Mouse (Mus musculus): ENCODE measurements around the gene Gba.
A peak's percentile ranks its signal among the peaks of the same experiment; 100 is the strongest.
"Not testable (repeated sequence)": the region's sequence is repeated elsewhere in the genome, so short reads cannot be mapped to it uniquely, and the experiment has no call there.

Gba gene

GRCm38 (mm10) chr3:89214681-89215411 is 12.1 kb downstream of the Gba start, which contains the start of gene Thbs3:
Gene Thbs3, plus strand, starts transcription at chr3:89215180.
- no peak for DNase-seq (ENCODE audit: low read depth, low spot score)

DNA sequence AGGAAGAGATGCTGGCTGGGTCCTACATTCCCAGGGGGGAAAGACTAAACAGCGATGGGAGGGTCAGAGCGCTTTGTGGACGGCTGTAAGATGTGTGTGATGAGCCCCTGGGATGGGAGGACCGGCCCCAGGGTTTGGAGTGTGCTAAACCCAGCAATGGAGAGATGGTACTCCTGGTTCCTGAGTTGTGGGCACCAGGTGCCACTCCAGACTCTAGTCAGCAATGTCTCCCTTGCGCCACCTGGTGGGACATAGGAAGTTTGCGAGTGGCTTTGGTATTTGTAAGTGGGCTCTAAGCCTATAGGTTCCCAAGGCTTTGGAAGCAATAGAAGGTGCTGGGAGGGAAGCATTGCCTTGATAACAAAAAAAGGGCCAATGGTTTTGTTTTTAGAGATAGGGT is 13.1 kb downstream of the Gba start:
- DNase-seq (ENCODE audit: low read depth, low spot score), result peak; percentile 68

DNA sequence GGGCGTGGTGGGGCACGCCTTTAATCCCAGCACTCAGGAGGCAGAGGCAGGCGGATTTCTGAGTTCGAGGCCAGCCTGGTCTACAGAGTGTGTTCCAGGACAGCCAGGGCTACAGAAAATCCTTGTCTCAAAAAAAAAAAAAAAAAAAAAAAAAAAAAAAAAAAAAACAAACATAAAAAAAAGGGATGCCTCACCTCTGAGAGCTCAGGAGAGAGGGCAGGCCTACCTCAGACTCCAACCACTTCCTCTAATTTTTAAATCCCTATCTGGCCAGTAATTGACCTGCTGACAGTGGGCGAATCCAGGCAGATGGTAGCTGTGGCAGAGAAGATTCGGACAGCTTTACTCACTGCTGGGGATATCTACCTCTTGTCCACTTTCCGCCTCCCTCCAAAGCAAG is 13.7 kb downstream of the Gba start:
- DNase-seq (ENCODE audit: low read depth, low spot score), result not testable (repeated sequence)

- no peak for DNase-seq (ENCODE audit: low read depth, low spot score)
Observed at GRCm38 (mm10) chr3:89218271-89218670, 15.5 kb downstream of the Gba start.

- no peak for DNase-seq (ENCODE audit: low read depth, low spot score)
Observed at GRCm38 (mm10) chr3:89219546-89219945, 16.8 kb downstream of the Gba start.

- no peak for DNase-seq (ENCODE audit: low read depth, low spot score)
Observed at GRCm38 (mm10) chr3:89221167-89221566, 18.4 kb downstream of the Gba start.

DNA sequence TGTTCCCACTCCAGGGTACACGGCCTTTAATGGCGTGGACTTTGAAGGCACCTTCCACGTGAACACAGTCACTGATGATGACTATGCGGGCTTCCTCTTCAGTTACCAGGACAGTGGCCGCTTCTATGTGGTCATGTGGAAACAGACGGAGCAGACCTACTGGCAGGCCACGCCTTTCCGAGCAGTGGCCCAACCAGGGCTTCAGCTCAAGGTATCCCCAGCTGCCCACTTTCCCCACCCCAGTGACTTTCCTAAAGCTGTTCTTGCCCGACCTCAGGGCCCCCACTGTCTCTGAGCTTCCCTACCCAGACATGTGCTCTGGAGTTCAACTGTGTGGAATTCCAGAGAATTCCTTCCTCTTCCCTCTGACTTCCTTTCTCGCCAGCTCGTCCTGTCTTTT is 22.1 kb downstream of the Gba start:
- no peak for DNase-seq (ENCODE audit: low read depth, low spot score)

DNA sequence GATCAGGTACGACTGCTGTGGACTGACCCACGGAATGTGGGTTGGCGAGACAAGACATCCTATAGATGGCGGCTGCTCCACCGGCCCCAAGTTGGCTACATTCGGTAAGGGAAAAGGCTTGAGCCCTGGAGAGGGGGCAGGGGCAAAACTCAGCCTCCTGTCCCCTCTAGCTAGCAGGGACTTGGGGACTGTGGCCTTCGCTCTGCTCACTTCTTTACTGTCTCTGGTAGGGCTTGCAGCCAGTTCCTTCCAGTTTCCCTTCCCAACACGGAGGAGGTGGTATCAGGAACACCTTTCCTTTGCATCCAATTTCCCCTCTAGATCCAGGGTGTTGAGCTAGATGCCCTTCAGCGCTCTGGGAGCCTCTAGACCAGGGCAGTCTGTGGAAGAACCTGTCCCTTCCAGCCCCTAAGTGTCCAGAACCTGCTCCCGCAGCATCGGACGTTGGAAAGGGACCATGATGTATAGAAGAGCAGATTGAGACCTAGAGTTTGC is 22.6 kb downstream of the Gba start:
- no peak for DNase-seq (ENCODE audit: low read depth, low spot score)

DNA sequence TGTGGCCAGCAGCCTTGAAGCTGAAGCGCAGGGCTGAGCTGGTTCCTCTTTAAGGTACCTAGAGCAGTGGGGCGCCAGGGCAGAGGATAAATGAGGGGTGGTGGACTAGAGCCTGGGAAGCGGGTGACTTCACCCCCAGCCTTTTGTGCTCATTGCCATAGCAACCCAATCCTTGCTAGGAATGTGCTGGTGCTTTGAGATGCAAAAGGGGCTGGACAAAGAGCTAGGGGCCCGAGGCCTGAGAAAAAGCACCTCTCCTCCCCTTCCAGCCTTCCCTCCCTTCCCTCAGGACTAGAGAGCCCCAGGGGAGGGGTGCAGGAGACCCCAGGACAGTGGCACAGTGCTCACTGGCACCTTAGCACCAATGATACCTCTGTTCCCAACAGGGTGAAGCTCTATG is 23.2 kb downstream of the Gba start:
- DNase-seq (ENCODE audit: low read depth, low spot score), result no peak

- no peak for DNase-seq (ENCODE audit: low read depth, low spot score)
Observed at GRCm38 (mm10) chr3:89226361-89226760, 23.6 kb downstream of the Gba start.

DNA sequence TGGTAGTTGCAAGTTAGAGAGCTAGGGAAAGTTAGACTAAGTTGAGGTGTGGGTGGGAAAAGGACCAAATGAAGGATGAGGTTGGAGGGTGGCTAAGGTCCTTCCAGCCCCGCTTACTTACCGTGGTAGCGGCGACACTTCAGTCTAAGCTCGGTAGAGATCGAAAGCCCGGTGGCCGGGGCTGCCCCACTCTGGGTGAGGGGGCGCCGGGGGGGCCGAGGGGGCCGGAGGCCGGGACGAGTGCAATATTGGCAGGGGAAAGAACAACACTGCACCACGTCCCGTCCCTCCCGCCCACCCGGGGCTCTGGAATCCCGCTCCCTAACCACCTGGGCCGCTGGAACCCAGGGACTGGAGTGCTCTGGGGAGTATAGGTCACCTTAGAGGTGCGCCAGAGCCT is 24.2 kb downstream of the Gba start, which contains the start of gene Mtx1:
Mtx1 (minus strand) TSS at position 189 of the 400 bp plus-strand sequence.
- no peak for DNase-seq (ENCODE audit: low read depth, low spot score)

DNA sequence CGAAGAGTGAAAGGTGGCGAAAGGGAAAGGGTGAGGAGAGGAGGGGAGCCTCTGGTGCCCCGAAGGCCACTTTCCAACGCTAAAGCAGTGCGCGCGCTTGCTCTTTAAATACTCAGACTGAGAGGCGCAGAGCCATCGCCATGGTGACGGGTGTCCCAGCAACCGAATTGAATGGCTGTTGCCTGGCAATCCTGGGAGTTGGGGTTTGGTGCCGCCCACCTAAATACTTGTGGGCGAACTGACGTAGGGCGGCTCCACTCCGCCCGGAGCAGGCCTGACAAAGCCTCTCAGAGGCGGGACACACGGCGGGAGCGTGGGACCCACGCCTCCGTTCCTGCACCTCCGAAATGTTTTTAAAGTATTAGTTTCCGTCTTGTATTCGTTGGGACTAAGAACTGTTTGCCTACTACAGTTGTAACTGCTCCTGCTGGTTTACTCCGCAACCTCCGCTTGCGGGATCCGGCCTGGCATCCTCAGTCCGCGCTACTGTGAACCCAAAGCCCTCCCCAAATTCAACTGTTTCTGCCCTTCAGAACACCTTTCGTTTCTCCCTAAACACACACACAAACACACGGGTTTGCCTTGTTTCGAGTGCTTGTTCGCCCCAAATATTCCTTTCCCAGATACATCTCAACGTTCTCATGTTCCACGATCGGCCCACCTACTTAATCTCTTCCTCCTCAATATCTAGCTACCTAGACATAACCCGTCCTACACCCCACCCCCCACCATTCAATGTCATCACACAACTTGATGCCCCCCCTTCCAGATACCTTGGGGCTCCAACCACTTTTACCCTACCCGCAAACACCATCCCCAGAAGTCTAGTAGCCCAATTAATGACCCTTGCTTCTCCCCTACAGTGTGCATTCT is 24.8 kb downstream of the Gba start:
- peak; percentile 93 for DNase-seq (ENCODE audit: low read depth, low spot score)

DNA sequence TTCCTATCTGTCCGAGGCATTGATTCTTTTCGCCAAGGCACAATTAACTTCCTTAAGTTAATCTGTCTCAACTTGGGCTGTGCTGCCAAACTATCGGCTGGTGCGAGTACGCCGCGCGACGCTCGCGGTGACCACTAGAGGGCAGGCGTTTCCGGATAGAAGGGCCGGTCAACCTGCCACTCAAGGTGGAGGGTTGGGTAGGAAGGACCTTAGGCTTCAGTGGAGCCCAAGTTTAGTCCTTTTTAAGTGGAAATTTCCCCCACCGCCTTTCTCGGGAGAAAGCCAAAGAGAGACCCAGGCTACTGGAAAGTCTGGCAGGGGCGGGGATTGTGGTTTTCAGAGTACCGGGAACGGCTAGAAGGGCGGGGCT is 25.4 kb downstream of the Gba start:
- no peak for DNase-seq (ENCODE audit: low read depth, low spot score)

DNA sequence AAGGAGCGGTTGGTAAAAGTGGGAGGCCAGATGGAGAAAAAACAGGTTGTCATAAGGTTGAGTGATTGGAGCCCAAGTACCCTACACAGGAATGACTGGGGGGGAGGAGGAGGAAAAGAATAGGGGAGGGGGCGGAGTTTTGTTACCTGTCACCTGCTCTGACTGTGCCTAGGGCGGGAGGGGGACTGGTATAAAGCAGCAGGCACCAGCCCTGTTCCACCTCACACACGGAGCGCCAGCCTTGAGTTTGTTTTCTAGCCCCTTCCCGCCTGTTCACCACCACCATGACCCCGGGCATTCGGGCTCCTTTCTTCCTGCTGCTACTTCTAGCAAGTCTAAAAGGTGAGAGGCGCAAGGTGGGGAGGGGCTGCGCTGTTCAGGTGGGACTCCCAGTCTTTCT is 26.1 kb downstream of the Gba start, which contains the start of gene Muc1:
Muc1 (plus strand) TSS at position 222 of the 400 bp plus-strand sequence.
- DNase-seq (ENCODE audit: low read depth, low spot score), result no peak

- DNase-seq (ENCODE audit: low read depth, low spot score), result no peak
Observed at GRCm38 (mm10) chr3:89229276-89229675, 26.5 kb downstream of the Gba start.

GRCm38 (mm10) chr3:89230561-89230960 is 27.8 kb downstream of the Gba start:
- no peak for DNase-seq (ENCODE audit: low read depth, low spot score)

- no peak for DNase-seq (ENCODE audit: low read depth, low spot score)
Observed at GRCm38 (mm10) chr3:89231345-89231744, 28.6 kb downstream of the Gba start.

DNA sequence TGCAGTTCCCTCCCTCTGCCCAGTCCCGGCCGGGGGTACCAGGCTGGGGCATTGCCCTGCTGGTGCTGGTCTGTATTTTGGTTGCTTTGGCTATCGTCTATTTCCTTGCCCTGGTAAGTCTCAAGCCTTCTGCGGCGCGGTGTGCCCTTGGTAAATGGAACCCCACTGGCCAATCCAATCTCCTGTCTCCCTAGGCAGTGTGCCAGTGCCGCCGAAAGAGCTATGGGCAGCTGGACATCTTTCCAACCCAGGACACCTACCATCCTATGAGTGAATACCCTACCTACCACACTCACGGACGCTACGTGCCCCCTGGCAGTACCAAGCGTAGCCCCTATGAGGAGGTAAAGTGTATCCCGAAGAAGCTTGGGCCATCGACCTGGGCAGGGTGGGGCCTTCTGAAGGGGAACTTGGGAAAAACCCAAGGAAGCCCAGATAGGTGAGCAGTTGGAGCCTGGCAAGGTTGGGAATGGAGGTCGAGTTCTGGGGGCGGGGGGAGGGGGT is 29.1 kb downstream of the Gba start:
- DNase-seq (ENCODE audit: low read depth, low spot score), result no peak

GRCm38 (mm10) chr3:89232614-89233013 is 29.9 kb downstream of the Gba start:
- DNase-seq (ENCODE audit: low read depth, low spot score), result no peak

DNA sequence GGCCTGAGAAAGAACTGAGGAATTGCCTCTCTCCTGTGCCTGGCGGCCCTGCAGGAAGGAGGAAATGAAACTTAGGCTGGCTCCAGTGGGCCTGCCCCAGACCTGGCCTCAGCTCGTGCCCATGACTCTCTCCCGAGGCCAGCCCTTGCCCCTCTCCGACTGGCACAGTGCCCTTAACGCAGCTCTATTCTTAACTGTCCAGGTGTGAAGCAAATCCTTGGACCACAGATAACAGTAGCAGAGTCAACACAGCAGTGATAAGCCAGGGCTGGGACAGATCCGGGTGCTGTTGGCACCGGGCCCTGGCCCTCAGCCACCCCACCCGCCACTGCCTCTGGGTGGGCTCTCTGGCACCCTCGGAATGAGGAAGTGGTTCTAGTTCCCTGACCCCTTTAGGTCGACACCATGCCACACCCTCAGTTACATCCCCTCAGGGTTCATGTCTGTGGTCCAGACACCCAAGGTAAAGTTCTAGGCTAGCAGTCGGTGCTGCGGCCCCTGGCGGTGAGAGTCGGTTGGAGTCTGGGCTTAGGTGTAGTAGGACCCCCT is 30.9 kb downstream of the Gba start:
- no peak for DNase-seq (ENCODE audit: low read depth, low spot score)

DNA sequence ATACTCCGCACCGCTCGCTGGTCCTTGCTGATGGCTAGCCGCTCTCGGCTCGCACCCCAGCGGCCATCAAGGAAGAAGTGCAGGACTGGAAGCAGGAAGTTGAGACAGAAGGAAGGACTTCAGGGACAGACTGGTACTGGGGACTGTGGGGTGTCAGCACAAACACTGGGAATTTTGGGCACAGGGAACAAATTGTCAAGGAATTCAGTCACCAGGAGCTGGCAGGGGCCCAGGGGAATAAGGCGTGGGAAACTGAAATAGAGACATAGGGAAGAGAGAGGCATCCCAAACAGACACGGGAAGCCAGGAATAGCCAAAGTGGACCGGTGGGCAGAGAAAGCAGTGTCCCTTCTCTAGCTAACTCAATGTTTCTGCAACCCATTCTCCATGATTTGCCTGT is 33.8 kb downstream of the Gba start:
- DNase-seq (ENCODE audit: low read depth, low spot score), result no peak

- no peak for DNase-seq (ENCODE audit: low read depth, low spot score)
Observed at GRCm38 (mm10) chr3:89237682-89238081, 35.0 kb downstream of the Gba start.
